Mouse (Mus musculus): ENCODE data around the gene Usp5.

GRCm38 (mm10) chr6:124835531-124835930, 6.2 kb upstream of the Usp5 start:
- TF ChIP-seq CHD2 (IDR thresholded peaks at IDR 0.05; ENCODE audit: low read depth, low read length), result no peak
- TF ChIP-seq MAFK (IDR thresholded peaks at IDR 0.05; ENCODE audit: insufficient read depth, low read depth, low read length), result no peak
- TF ChIP-seq ZNF384 (IDR thresholded peaks at IDR 0.05; ENCODE audit: low read depth, low read length), result no peak
- TF ChIP-seq HCFC1 (IDR thresholded peaks at IDR 0.05; ENCODE audit: borderline replicate concordance, insufficient read depth, low read length), result no peak
- no peak for TF ChIP-seq ZC3H11A (IDR thresholded peaks at IDR 0.05; ENCODE audit: borderline replicate concordance, low read depth, low read length)
